ENCODE assay signal across 8 mouse cellular contexts in genomic region chr5:89543476-89543875, GRCm38 (mm10). TPM values are rescaled to one million over a fixed set of nuclear protein-coding genes. Genes with fewer than 3 reads are reported as not detected.
DNase-seq lines count a peak whose midpoint lies in the region; ATAC-seq lines count a peak whose summit lies in the region.

No protein-coding gene starts in this region.

- ATAC-seq in hematopoietic stem cell, adult 5-6 weeks (replicated peaks in 1 of 2; ENCODE audit: insufficient read depth in 1 of 2, low FRiP score in 2 of 2, low TSS enrichment in 1 of 2, low read depth in 1 of 2, poor library complexity in 2 of 2, severe bottlenecking in 2 of 2) = peak; percentile 86 to 97; a peak in 3 of 4 replicates

- peak; percentile 74 for DNase-seq in ES-CJ7 (ENCODE audit: low read depth, low spot score)
- peak; percentile 10 for DNase-seq in adrenal gland, adult 8-10 months
- DNase-seq in embryo, embryonic 9.5 days (ENCODE audit: extremely low spot score) = peak; percentile 64
- DNase-seq in layer of hippocampus, postnatal 14 days (ENCODE audit: low spot score in 2 of 2) = peak; percentile 72 to 79
- DNase-seq in lung, postnatal 4 days = peak; percentile 45 to 68
- peak; percentile 1 for DNase-seq in skeletal muscle tissue, adult 2 months (ENCODE audit: low read depth, low spot score)
- DNase-seq in B cell, adult 2 months = no peak

RNA-seq across cellular contexts. Expression of gene Npffr2, which starts 16.2 kb away (rescaled TPM):
- not detected for total RNA-seq in adrenal gland, adult 8-10 months (2022)
- total RNA-seq in hematopoietic stem cell, adult 5-6 weeks (2017) = not detected in 2 replicates
- total RNA-seq in layer of hippocampus, postnatal 14 days (2021) = not detected

Comparison
In these comparisons a context has a peak if more than half of its experiments do, and no peak if none do; other contexts are left out.
1. DNase-seq: peak in ES-CJ7 (single experiment), adrenal gland, adult 8-10 months (single experiment), embryo, embryonic 9.5 days (single experiment), layer of hippocampus, postnatal 14 days (2 of 2), lung, postnatal 4 days (2 of 2) and skeletal muscle tissue, adult 2 months (single experiment); none in B cell, adult 2 months (0 of 2).